Mouse (Mus musculus): ENCODE data around the gene Prpf18. TPM values are rescaled to one million over a fixed set of nuclear protein-coding genes. Genes with fewer than 3 reads are reported as not detected.
"Not testable (repeated sequence)": the region's sequence is repeated elsewhere in the genome, so short reads cannot be mapped to it uniquely, and the experiment has no call there.

The Prpf18 gene
- 10 to 100 TPM; 51.0 to 52.5 TPM for total RNA-seq (2021)

GRCm38 (mm10) chr2:4651500-4652285, at the start of gene Prpf18:
Gene Prpf18 (minus strand): TSS chr2:4652113.
- peak; percentile 88 to 91 for DNase-seq

- no peak for DNase-seq
These were observed 28.0 kb upstream of the Prpf18 start for GRCm38 (mm10) chr2:4679886-4680285.

GRCm38 (mm10) chr2:4671636-4672035, 19.7 kb upstream of the Prpf18 start:
- DNase-seq, result no peak

GRCm38 (mm10) chr2:4669701-4670100, 17.8 kb upstream of the Prpf18 start:
- DNase-seq, result no peak

GRCm38 (mm10) chr2:4668626-4669025, 16.7 kb upstream of the Prpf18 start:
- no peak for DNase-seq

- no peak for DNase-seq
These were observed 8.8 kb upstream of the Prpf18 start for GRCm38 (mm10) chr2:4660677-4661076.

GRCm38 (mm10) chr2:4649646-4650045, 2.3 kb downstream of the Prpf18 start:
- no peak for DNase-seq

- no peak for DNase-seq
These were observed 3.8 kb downstream of the Prpf18 start for GRCm38 (mm10) chr2:4648094-4648493.

- DNase-seq, result no peak
These were observed 6.8 kb downstream of the Prpf18 start for GRCm38 (mm10) chr2:4645066-4645465.

GRCm38 (mm10) chr2:4638189-4638588, 13.7 kb downstream of the Prpf18 start:
- DNase-seq, result no peak

- no peak for DNase-seq
These were observed 15.3 kb downstream of the Prpf18 start for GRCm38 (mm10) chr2:4636656-4637055.

- no peak for DNase-seq
These were observed 16.1 kb downstream of the Prpf18 start for GRCm38 (mm10) chr2:4635804-4636203.

- DNase-seq, result no peak
These were observed 21.6 kb downstream of the Prpf18 start for GRCm38 (mm10) chr2:4630197-4630835.

GRCm38 (mm10) chr2:4629470-4629869, 22.4 kb downstream of the Prpf18 start:
- DNase-seq, result no peak

- DNase-seq, result no peak
These were observed 23.0 kb downstream of the Prpf18 start for GRCm38 (mm10) chr2:4628920-4629319.

- DNase-seq, result no peak
These were observed 25.0 kb downstream of the Prpf18 start for GRCm38 (mm10) chr2:4626911-4627310.

GRCm38 (mm10) chr2:4621471-4621985, 30.4 kb downstream of the Prpf18 start:
- no peak for DNase-seq

GRCm38 (mm10) chr2:4620640-4621401, 31.1 kb downstream of the Prpf18 start:
- no peak for DNase-seq

GRCm38 (mm10) chr2:4619893-4620593, 31.9 kb downstream of the Prpf18 start:
- DNase-seq, result no peak

GRCm38 (mm10) chr2:4619126-4619525, 32.8 kb downstream of the Prpf18 start:
- not testable (repeated sequence) for DNase-seq

GRCm38 (mm10) chr2:4616995-4617394, 34.9 kb downstream of the Prpf18 start:
- no peak for DNase-seq

- no peak for DNase-seq
These were observed 36.8 kb downstream of the Prpf18 start for GRCm38 (mm10) chr2:4615014-4615546.
